Mouse (Mus musculus): ENCODE measurements at regions not wholly inside any gene's neighbourhood (a gene's known extent, or its start where the extent isn't known, plus 50 kb on each side); places are given as distances from the start of the nearest gene placed in this dataset.

DNA sequence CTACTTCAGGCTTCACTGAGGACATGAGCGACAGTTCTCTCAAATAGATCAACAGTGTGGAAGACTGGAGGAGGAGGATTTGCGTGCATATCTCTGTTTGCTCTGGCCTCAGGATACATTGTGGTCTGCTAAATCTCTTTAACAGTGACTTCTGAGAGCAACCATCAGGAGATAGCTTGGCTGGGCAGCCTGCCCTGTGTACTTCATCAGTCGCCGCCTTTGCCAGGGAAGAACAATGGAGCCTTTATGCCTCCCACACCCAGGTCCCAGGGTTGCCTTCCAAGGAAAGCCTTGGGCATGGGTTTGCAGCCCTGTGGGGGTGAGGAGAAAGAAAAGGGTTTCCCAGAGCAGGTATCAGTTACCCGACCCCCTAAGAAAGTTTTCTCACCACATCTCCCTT, 247.8 kb downstream of the Insc start:
- H3K27ac ChIP-seq (ENCODE audit: insufficient read depth, low read length), result no peak overlapping the region
- 89% methylated on average over 5 of the region's 5 CpGs for WGBS
- H3K36me3 ChIP-seq (ENCODE audit: control insufficient read depth, insufficient read depth, low read length), result no peaks in the 10 kb centered on the region
- H3K27me3 ChIP-seq (ENCODE audit: control insufficient read depth, insufficient read depth, low read length), result no peaks in the 10 kb centered on the region
- no peaks in the 10 kb centered on the region for H3K4me1 ChIP-seq (ENCODE audit: control insufficient read depth, insufficient read depth, insufficient read length)
- no peak overlapping the region for H3K4me3 ChIP-seq (ENCODE audit: extremely low read depth, insufficient read depth, insufficient read length)
- DNase-seq (ENCODE audit: low read depth in 1 of 2, low spot score in 2 of 2), result no peak
- TF ChIP-seq POLR2A (IDR thresholded peaks at IDR 0.05; ENCODE audit: low read depth, low read length), result no peak
- TF ChIP-seq CTCF (IDR thresholded peaks at IDR 0.05; ENCODE audit: extremely low read depth, insufficient read depth, insufficient read length, insufficient replicate concordance), result no peak

- H3K27me3 ChIP-seq (ENCODE audit: control insufficient read depth, insufficient read depth, low read length), result no peaks in the 10 kb centered on the region
- H3K36me3 ChIP-seq (ENCODE audit: control insufficient read depth, insufficient read depth, low read length), result no peaks in the 10 kb centered on the region
- TF ChIP-seq CTCF (IDR thresholded peaks at IDR 0.05; ENCODE audit: extremely low read depth, insufficient read depth, insufficient read length, insufficient replicate concordance) (no peak), POLR2A (IDR thresholded peaks at IDR 0.05; ENCODE audit: low read depth, low read length) (no peak)
- WGBS, result 87% methylated on average over 3 of the region's 3 CpGs
- H3K27ac ChIP-seq (ENCODE audit: insufficient read depth, low read length), result no peak overlapping the region
- DNase-seq (ENCODE audit: low read depth in 1 of 2, low spot score in 2 of 2), result no peak
- no peak overlapping the region for H3K4me3 ChIP-seq (ENCODE audit: extremely low read depth, insufficient read depth, insufficient read length)
- no peaks in the 10 kb centered on the region for H3K4me1 ChIP-seq (ENCODE audit: control insufficient read depth, insufficient read depth, insufficient read length)
Measured at GRCm38 (mm10) chr7:114992440-114992839, 248.9 kb downstream of the Insc start.

GRCm38 (mm10) chr7:115000796-115001524, 257.5 kb downstream of the Insc start:
- WGBS, result 35% methylated on average over 7 of the region's 7 CpGs
- TF ChIP-seq POLR2A (IDR thresholded peaks at IDR 0.05; ENCODE audit: low read depth, low read length) (no peak), CTCF (IDR thresholded peaks at IDR 0.05; ENCODE audit: extremely low read depth, insufficient read depth, insufficient read length, insufficient replicate concordance) (no peak)
- DNase-seq (ENCODE audit: low read depth in 1 of 2, low spot score in 2 of 2), result peak; percentile 29 to 64

GRCm38 (mm10) chr7:115014253-115014998, 270.9 kb downstream of the Insc start:
- Histone ChIP-seq H3K27ac (ENCODE audit: insufficient read depth, low read length) (no peak overlapping the region), H3K27me3 (ENCODE audit: control insufficient read depth, insufficient read depth, low read length) (no peaks in the 10 kb centered on the region), H3K36me3 (ENCODE audit: control insufficient read depth, insufficient read depth, low read length) (no peaks in the 10 kb centered on the region), H3K4me3 (ENCODE audit: extremely low read depth, insufficient read depth, insufficient read length) (no peak overlapping the region), H3K4me1 (ENCODE audit: control insufficient read depth, insufficient read depth, insufficient read length) (no peaks in the 10 kb centered on the region)
- no peak for TF ChIP-seq CTCF (IDR thresholded peaks at IDR 0.05; ENCODE audit: extremely low read depth, insufficient read depth, insufficient read length, insufficient replicate concordance)
- TF ChIP-seq POLR2A (IDR thresholded peaks at IDR 0.05; ENCODE audit: low read depth, low read length), result no peak
- WGBS, result 88% methylated on average over 11 of the region's 11 CpGs
- no peak for DNase-seq (ENCODE audit: low read depth in 1 of 2, low spot score in 2 of 2)

More at GRCm38 (mm10) chr7:115000796-115001524, 257.5 kb downstream of the Insc start:
- Histone ChIP-seq H3K36me3 (ENCODE audit: control insufficient read depth, insufficient read depth, low read length) (no peaks in the 10 kb centered on the region), H3K27ac (ENCODE audit: insufficient read depth, low read length) (no peak overlapping the region), H3K4me3 (ENCODE audit: extremely low read depth, insufficient read depth, insufficient read length) (no peak overlapping the region), H3K4me1 (ENCODE audit: control insufficient read depth, insufficient read depth, insufficient read length) (peaks cover 2% of the 10 kb centered on the region; the same call in 1 of the 2 replicates), H3K27me3 (ENCODE audit: control insufficient read depth, insufficient read depth, low read length) (no peaks in the 10 kb centered on the region)

DNA sequence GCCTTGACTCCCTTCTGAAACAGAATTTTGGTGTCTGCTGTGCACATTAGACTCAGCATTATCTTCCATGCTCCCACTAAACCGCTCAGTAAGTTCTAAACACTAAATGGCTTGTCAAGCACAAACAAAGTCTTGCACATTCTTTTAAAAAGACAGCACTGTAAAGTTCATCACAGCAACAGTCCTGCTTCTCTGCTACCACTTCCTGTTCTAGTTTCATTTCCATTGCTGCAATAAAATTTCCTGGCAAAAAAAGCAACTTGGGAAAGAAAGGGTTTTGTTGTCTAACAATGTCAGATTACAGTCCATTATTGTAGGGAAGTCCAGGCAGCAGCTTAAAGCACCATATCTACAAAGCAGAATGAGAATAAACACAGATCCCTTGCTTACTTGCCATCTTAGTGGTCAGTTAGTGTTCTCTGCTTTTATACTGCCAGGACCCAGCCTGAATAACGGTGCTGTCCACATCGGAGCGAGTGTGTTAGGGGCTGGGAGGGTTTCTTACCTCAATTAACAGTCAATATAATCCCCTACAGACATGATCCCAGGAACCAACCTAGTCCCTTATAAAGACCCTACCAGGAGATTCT, 276.0 kb downstream of the Insc start:
- H3K36me3 ChIP-seq (ENCODE audit: control insufficient read depth, insufficient read depth, low read length), result no peaks in the 10 kb centered on the region
- H3K27ac ChIP-seq (ENCODE audit: insufficient read depth, low read length), result peak overlapping the region; percentile 7; the same call in 1 of the 2 replicates
- H3K4me1 ChIP-seq (ENCODE audit: control insufficient read depth, insufficient read depth, insufficient read length), result peaks cover 6% of the 10 kb centered on the region; the same call in 1 of the 2 replicates
- H3K4me3 ChIP-seq (ENCODE audit: extremely low read depth, insufficient read depth, insufficient read length), result no peak overlapping the region
- TF ChIP-seq CTCF (IDR thresholded peaks at IDR 0.05; ENCODE audit: extremely low read depth, insufficient read depth, insufficient read length, insufficient replicate concordance) (no peak), POLR2A (IDR thresholded peaks at IDR 0.05; ENCODE audit: low read depth, low read length) (no peak)
- 77% methylated on average over 4 of the region's 4 CpGs for WGBS
- DNase-seq (ENCODE audit: low read depth in 1 of 2, low spot score in 2 of 2), result no peak
- no peaks in the 10 kb centered on the region for H3K27me3 ChIP-seq (ENCODE audit: control insufficient read depth, insufficient read depth, low read length)

DNA sequence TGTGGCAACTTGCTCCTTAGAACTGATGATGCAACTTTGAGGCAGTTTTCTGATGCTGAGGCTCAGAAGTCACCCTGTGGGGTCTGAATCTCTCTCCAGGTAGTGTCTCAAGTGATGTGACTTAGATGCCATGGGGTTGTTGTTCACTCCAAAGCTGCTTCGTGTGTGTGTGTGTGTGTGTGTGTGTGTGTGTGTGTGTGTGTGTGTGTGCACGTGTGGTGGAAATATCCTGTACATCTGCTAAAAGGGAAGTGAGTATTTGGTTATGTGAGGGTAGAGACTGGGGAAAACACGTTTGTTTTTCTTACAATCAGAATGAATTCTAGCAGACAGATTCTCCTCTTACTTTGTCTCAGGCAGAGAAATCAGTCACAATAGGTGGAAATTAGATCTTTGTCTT, 276.5 kb downstream of the Insc start:
- Histone ChIP-seq H3K27ac (ENCODE audit: insufficient read depth, low read length) (peak overlapping the region; percentile 7; the same call in 1 of the 2 replicates), H3K27me3 (ENCODE audit: control insufficient read depth, insufficient read depth, low read length) (no peaks in the 10 kb centered on the region), H3K4me3 (ENCODE audit: extremely low read depth, insufficient read depth, insufficient read length) (no peak overlapping the region), H3K36me3 (ENCODE audit: control insufficient read depth, insufficient read depth, low read length) (no peaks in the 10 kb centered on the region), H3K4me1 (ENCODE audit: control insufficient read depth, insufficient read depth, insufficient read length) (peaks cover 6% of the 10 kb centered on the region; the same call in 1 of the 2 replicates)
- DNase-seq (ENCODE audit: low read depth in 1 of 2, low spot score in 2 of 2), result peak; percentile 12 to 35
- no peak for TF ChIP-seq CTCF (IDR thresholded peaks at IDR 0.05; ENCODE audit: extremely low read depth, insufficient read depth, insufficient read length, insufficient replicate concordance)
- no peak for TF ChIP-seq POLR2A (IDR thresholded peaks at IDR 0.05; ENCODE audit: low read depth, low read length)
- WGBS, result 0% methylated on average over 3 of the region's 3 CpGs
